Mouse (Mus musculus) MEL (cell line): ENCODE measurements around the gene Smagp. TPM values are rescaled to one million over a fixed set of nuclear protein-coding genes. Genes with fewer than 3 reads are reported as not detected.
A peak's percentile ranks its signal among the peaks of the same experiment; 100 is the strongest.

Experiments
- DNase-seq: peaks from one replicate; pipeline ENCODE4 v3.0.0; 2011; ENCODE audit warnings: low read depth, low spot score
- H3K27ac ChIP-seq: 2 replicates; pipeline ENCODE4 v1.5.1; 2012; ENCODE audit warnings: low read depth, mild to moderate bottlenecking, control low read depth, low read length, moderate library complexity; ENCODE audit not compliant: control insufficient read depth
- H3K27me3 ChIP-seq, 2 experiments: fragments of 150-350 bp in 1 of 2; sonication (generic) in 1 of 2; 2 replicates each; pipeline ENCODE4 v1.6.1; 2012; ENCODE audit warnings: low read length in 2 of 2, mild to moderate bottlenecking in 2 of 2, improper control_type of control experiment in 1 of 2, moderate library complexity in 1 of 2; ENCODE audit not compliant: insufficient read depth in 2 of 2, control insufficient read depth in 1 of 2
- H3K36me3 ChIP-seq, 2 experiments: 2 replicates each; pipeline ENCODE4 v1.6.1; 2012 to 2014; ENCODE audit warnings: low read length in 2 of 2, improper control_type of control experiment in 1 of 2, inconsistent platforms in 1 of 2, mild to moderate bottlenecking in 1 of 2; ENCODE audit not compliant: insufficient read depth in 2 of 2, control insufficient read depth in 1 of 2
- H3K4me1 ChIP-seq, 2 experiments: fragments of 150-350 bp in 1 of 2; sonication (generic) in 1 of 2; 2 replicates each; pipeline ENCODE4 v1.6.1; 2012; ENCODE audit warnings: low read length in 2 of 2, improper control_type of control experiment in 1 of 2, mild to moderate bottlenecking in 1 of 2; ENCODE audit not compliant: insufficient read depth in 2 of 2, control insufficient read depth in 1 of 2
- H3K4me3 ChIP-seq, 2 experiments: fragments of 150-350 bp in 1 of 2; sonication (generic) in 1 of 2; 2 replicates each; pipeline ENCODE4 v1.5.1; 2012; ENCODE audit warnings: low read depth in 2 of 2, low read length in 2 of 2, mild to moderate bottlenecking in 2 of 2, moderate library complexity in 2 of 2, control low read depth in 1 of 2, improper control_type of control experiment in 1 of 2; ENCODE audit not compliant: control insufficient read depth in 1 of 2, insufficient read depth in 1 of 2
- H3K79me2 ChIP-seq: 2 replicates; pipeline ENCODE4 v1.6.1; 2012; ENCODE audit warnings: mild to moderate bottlenecking, low read length, moderate library complexity; ENCODE audit not compliant: control insufficient read depth, poor library complexity, insufficient read depth
- H3K9ac ChIP-seq: 2 replicates; pipeline ENCODE4 v1.6.1; 2012; ENCODE audit warnings: low read depth, mild to moderate bottlenecking, control low read depth, low read length, moderate library complexity; ENCODE audit not compliant: control insufficient read depth, poor library complexity, severe bottlenecking
- H3K9me3 ChIP-seq: fragments of 150-350 bp; sonication (generic); replicated peaks from 2 replicates; pipeline ENCODE4 v1.6.1; 2012; ENCODE audit warnings: mild to moderate bottlenecking, low read length, improper control_type of control experiment, moderate library complexity; ENCODE audit not compliant: insufficient read depth
- BHLHE40 ChIP-seq: IDR thresholded peaks from 2 replicates; pipeline ENCODE4 v1.6.1; 2012; ENCODE audit warnings: low read depth, mild to moderate bottlenecking, inconsistent platforms, low read length, improper control_type of control experiment, borderline replicate concordance
- EP300 ChIP-seq, 2 experiments: IDR thresholded peaks; 2 replicates each; pipeline ENCODE4 v1.6.1; 2011; ENCODE audit warnings: improper control_type of control experiment in 2 of 2, low read length in 2 of 2, low read depth in 1 of 2, mild to moderate bottlenecking in 1 of 2
- ETS1 ChIP-seq: IDR thresholded peaks from 2 replicates; pipeline ENCODE4 v1.6.1; 2012; ENCODE audit warnings: low read depth, mild to moderate bottlenecking, inconsistent platforms, low read length, improper control_type of control experiment, moderate library complexity
- KAT2A ChIP-seq: conservative IDR thresholded peaks from 2 replicates; pipeline ENCODE4 v1.6.1; 2012; ENCODE audit warnings: low read depth, low read length, improper control_type of control experiment, inconsistent platforms
- MAX ChIP-seq: IDR thresholded peaks from 2 replicates; pipeline ENCODE4 v1.6.1; 2011; ENCODE audit warnings: low read length, improper control_type of control experiment
- MYC ChIP-seq: IDR thresholded peaks from 2 replicates; pipeline ENCODE4 v1.6.1; 2011; ENCODE audit warnings: low read depth, mild to moderate bottlenecking, low read length, improper control_type of control experiment, moderate library complexity
- RAD21 ChIP-seq: IDR thresholded peaks from 2 replicates; pipeline ENCODE4 v1.6.1; 2011; ENCODE audit warnings: mild to moderate bottlenecking, low read depth, low read length, improper control_type of control experiment
- SIN3A ChIP-seq: IDR thresholded peaks from 2 replicates; pipeline ENCODE4 v1.6.1; 2012; ENCODE audit warnings: low read length, improper control_type of control experiment, inconsistent platforms
- SMC3 ChIP-seq: IDR thresholded peaks from 2 replicates; pipeline ENCODE4 v1.6.1; 2011; ENCODE audit warnings: low read depth, low read length, improper control_type of control experiment
- UBTF ChIP-seq: IDR thresholded peaks from 2 replicates; pipeline ENCODE4 v1.6.1; 2012; ENCODE audit warnings: low read depth, mild to moderate bottlenecking, inconsistent platforms, low read length, improper control_type of control experiment, moderate library complexity, borderline replicate concordance; ENCODE audit not compliant: insufficient read depth
- USF1 ChIP-seq: IDR thresholded peaks from 2 replicates; pipeline ENCODE4 v1.6.1; 2014; ENCODE audit warnings: low read depth, mild to moderate bottlenecking, inconsistent platforms, low read length, improper control_type of control experiment, moderate library complexity
- ZC3H11A ChIP-seq: IDR thresholded peaks from 2 replicates; pipeline ENCODE4 v1.6.1; 2012; ENCODE audit warnings: low read depth, mild to moderate bottlenecking, inconsistent platforms, low read length, improper control_type of control experiment
- ZKSCAN1 ChIP-seq: IDR thresholded peaks from 2 replicates; pipeline ENCODE4 v1.6.1; 2012; ENCODE audit warnings: low read depth, mild to moderate bottlenecking, inconsistent platforms, low read length, improper control_type of control experiment, moderate library complexity
- polyA plus RNA-seq, 2 experiments: library from polyadenylated mRNA; stranded (reverse) in 1 of 2; unstranded in 1 of 2; fragments of >175 nt in 1 of 2; fragments of >200 nt in 1 of 2; gene quantifications; 2 replicates each; pipeline versions ENCODE4 v1.2.1 to v1.2.4; 2012; ENCODE audit warnings: low replicate concordance in 2 of 2, low read depth in 1 of 2; ENCODE audit not compliant: insufficient read length in 2 of 2, insufficient read depth in 1 of 2, missing spikeins in 1 of 2
- total RNA-seq: library from RNA; depleted of rRNA; stranded (reverse); fragments of 300-350 nt; gene quantifications from 2 replicates; pipeline ENCODE4 v1.2.3, GENCODE M21; 2012

Gene Smagp
- total and polyA plus RNA-seq, 3 experiments = 2.6 to 22.6 TPM; not detected in 1

DNA sequence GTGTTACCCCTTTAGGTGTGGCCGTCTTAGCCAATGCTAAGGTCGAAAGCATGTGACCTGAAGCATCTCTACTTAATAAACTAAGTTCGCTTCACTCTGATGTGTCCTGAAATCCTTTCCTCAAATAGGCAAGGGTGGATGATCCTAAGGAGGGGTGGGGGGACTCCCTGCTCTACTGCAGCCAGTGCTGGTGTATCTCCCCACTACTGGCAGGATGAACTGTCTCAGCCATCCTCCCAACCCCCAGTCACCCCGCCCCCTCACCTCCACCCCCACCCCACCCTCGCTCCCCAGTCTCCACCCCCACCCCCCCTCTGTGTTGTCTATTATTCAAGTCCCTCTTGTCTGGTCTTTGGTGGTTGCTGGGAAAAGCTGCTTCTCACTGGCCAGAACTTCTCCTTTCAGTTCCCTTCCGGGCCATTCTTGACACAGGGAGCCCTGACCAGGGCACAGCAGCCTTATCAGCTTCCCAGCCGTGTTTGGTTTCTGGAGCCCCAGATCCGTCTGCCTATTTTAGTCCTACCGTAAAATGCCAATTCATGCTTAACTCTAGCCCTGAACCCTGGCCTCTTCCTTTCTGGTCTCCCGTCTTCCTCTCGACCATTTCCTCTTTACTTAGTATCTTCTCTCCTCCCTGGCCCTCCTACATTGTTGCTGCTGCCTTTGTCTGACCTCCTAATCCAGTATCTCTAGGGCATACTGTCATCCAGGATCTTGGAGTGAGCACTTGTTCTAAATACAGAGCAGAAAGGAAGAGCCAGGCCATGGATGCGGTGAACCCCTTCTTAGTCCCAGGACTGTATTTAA lies 37.0 kb upstream of the Smagp start (continued):
- no peak for TF ChIP-seq ZKSCAN1

DNA sequence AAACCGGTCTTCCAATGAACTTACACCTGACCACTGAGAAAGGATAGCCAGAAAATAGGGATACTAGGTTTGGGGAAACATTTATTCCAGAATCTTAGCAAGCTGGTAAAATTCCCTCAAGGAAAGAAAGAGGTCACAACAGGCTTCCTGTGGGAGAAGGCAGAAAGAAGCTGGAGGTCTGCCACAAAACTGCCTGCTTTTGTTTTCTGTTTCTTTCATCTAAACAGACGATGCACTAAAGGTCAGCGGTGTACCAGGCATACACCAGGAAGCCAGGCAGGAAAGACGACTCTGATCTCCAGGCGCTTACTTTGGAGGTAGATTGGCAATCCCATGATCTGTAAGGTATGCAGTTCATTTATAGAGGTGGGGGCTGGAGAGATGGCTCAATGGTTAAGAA lies 34.1 kb upstream of the Smagp start:
- Histone ChIP-seq H3K4me1 (peaks cover 29 to 51% of the 10 kb centered on the region in 2 experiments), H3K36me3 (peaks cover 0 to 47% of the 10 kb centered on the region in 2 experiments; a peak in 2 of 4 replicates), H3K4me3 (no peak overlapping the region), H3K9me3 (no peaks in the 10 kb centered on the region), H3K79me2 (peaks cover 25% of the 10 kb centered on the region), H3K27me3 (no peaks in the 10 kb centered on the region), H3K9ac (no peak overlapping the region), H3K27ac (no peak overlapping the region)
- DNase-seq = no peak
- TF ChIP-seq USF1 = no peak
- no peak for TF ChIP-seq SMC3
- TF ChIP-seq BHLHE40 = no peak
- TF ChIP-seq ETS1 = no peak

DNA sequence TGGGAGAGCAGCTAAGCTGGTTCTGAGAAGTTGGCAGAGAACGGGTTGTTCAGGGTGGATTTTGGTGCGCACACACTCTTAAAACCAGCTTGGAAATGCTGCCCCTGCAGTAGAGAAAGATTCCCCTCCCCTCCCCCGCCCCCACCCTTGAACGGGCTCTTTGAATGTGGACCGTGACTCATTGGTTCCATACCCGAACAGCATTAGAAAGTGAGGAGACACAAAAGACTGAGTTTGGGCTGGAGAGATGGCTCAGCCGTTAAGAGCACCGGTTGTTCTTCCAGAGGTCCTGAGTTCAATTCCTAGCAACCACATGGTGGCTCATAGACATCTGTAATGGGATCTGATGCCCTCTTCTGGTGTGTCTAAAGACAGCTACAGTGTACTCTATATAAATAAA lies 33.3 kb upstream of the Smagp start:
- H3K36me3 ChIP-seq = peaks cover 0 to 52% of the 10 kb centered on the region in 2 experiments; a peak in 2 of 4 replicates
- TF ChIP-seq MYC (0 out of 2 replicates have a peak, but pooled peaks have one; percentile 18), SIN3A (no peak), MAX (no peak), KAT2A (no peak), UBTF (no peak), EP300 (IDR thresholded peaks at IDR 0.05; ENCODE audit: low read depth in 1 of 2, low read length in 2 of 2) (no peak), RAD21 (no peak), ZC3H11A (no peak)
- peaks cover 37 to 59% of the 10 kb centered on the region in 2 experiments for H3K4me1 ChIP-seq
- peaks cover 31% of the 10 kb centered on the region for H3K79me2 ChIP-seq
- no peak overlapping the region for H3K4me3 ChIP-seq
- DNase-seq = peak; percentile 42
- H3K9ac ChIP-seq = no peak overlapping the region
- H3K27me3 ChIP-seq = no peaks in the 10 kb centered on the region
- peak overlapping the region; percentile 5; the same call in 1 of the 2 replicates for H3K27ac ChIP-seq
- no peaks in the 10 kb centered on the region for H3K9me3 ChIP-seq
